Mouse (Mus musculus) C2C12 (cell line): ENCODE measurements around the gene C2cd4d. TPM values are rescaled to one million over a fixed set of nuclear protein-coding genes. Genes with fewer than 3 reads are reported as not detected.

ENCODE experiments used
- H3K27me3 ChIP-seq: one replicate; pipeline ENCODE4 v1.6.1; 2011; ENCODE audit not compliant: control insufficient read depth, insufficient read depth, insufficient read length
- H3K36me3 ChIP-seq: one replicate; pipeline ENCODE4 v1.6.1; 2011; ENCODE audit not compliant: control insufficient read depth, insufficient read depth
- H3K4me3 ChIP-seq: one replicate; pipeline ENCODE4 v1.5.1; 2011; ENCODE audit warnings: mild to moderate bottlenecking, control low read depth; ENCODE audit not compliant: poor library complexity, insufficient read depth, severe bottlenecking
- H3K79me2 ChIP-seq: one replicate; pipeline ENCODE4 v1.6.1; 2011; ENCODE audit not compliant: control insufficient read depth, insufficient read depth
- H3K79me3 ChIP-seq: one replicate; pipeline ENCODE4 v1.6.1; 2011; ENCODE audit warnings: low read depth, control low read depth
- H3ac ChIP-seq: one replicate; pipeline ENCODE3; 2011; ENCODE audit warnings: low read depth; ENCODE audit not compliant: control insufficient read depth, insufficient read length
- CEBPB ChIP-seq: IDR thresholded peaks from one replicate; pipeline ENCODE4 v1.6.1; 2011; ENCODE audit warnings: low read depth, mild to moderate bottlenecking, control low read depth, moderate library complexity
- CTCF ChIP-seq: IDR thresholded peaks from one replicate; pipeline ENCODE4 v1.5.1; 2011; ENCODE audit not compliant: control insufficient read depth, insufficient read depth, insufficient read length
- FOSL1 ChIP-seq: IDR thresholded peaks from one replicate; pipeline ENCODE4 v1.8.0; 2011; ENCODE audit warnings: mild to moderate bottlenecking, low read length; ENCODE audit not compliant: poor library complexity, insufficient read depth, severe bottlenecking
- MAX ChIP-seq: IDR thresholded peaks from one replicate; pipeline ENCODE4 v1.6.1; 2011; ENCODE audit warnings: mild to moderate bottlenecking, control low read depth
- MYOD1 ChIP-seq: IDR thresholded peaks from one replicate; pipeline ENCODE4 v1.6.1; 2011; ENCODE audit warnings: low read depth; ENCODE audit not compliant: control insufficient read depth, insufficient read length
- MYOG ChIP-seq: IDR thresholded peaks from one replicate; pipeline ENCODE4 v1.6.1; 2011; ENCODE audit not compliant: control insufficient read depth, insufficient read length; ENCODE audit errors: extremely low read depth
- USF1 ChIP-seq: IDR thresholded peaks from one replicate; pipeline ENCODE4 v1.6.1; 2011; ENCODE audit warnings: low read depth, mild to moderate bottlenecking, control low read depth, moderate library complexity
- polyA plus RNA-seq: library from polyadenylated mRNA; unstranded; fragments of >200 nt; fragmentation: generic; extraction: Trizol; gene quantifications from one replicate; pipeline ENCODE4 v1.2.1, GENCODE M21; 2012; ENCODE audit warnings: missing spikeins

Gene C2cd4d
- polyA plus RNA-seq, 1 experiment: not detected

- H3K4me3 ChIP-seq: no peak overlapping the region
- no peak overlapping the region for H3ac ChIP-seq
- no peaks in the 10 kb centered on the region for H3K36me3 ChIP-seq
- no peaks in the 10 kb centered on the region for H3K27me3 ChIP-seq
- no peaks in the 10 kb centered on the region for H3K79me3 ChIP-seq
- no peak for TF ChIP-seq USF1
- no peak for TF ChIP-seq MAX
- no peak for TF ChIP-seq CTCF
- TF ChIP-seq MYOG: no peak
- TF ChIP-seq FOSL1: no peak
- no peak for TF ChIP-seq MYOD1
- no peak for TF ChIP-seq CEBPB
- H3K79me2 ChIP-seq: no peaks in the 10 kb centered on the region
These were observed 18.1 kb upstream of the C2cd4d start for GRCm38 (mm10) chr3:94344182-94344581.

GRCm38 (mm10) chr3:94344897-94345296, 17.3 kb upstream of the C2cd4d start:
- Histone ChIP-seq H3K27me3 (no peaks in the 10 kb centered on the region), H3K79me2 (no peaks in the 10 kb centered on the region), H3K36me3 (no peaks in the 10 kb centered on the region), H3K4me3 (no peak overlapping the region), H3K79me3 (no peaks in the 10 kb centered on the region), H3ac (no peak overlapping the region)
- no peak for TF ChIP-seq FOSL1
- TF ChIP-seq MYOD1: no peak
- TF ChIP-seq CTCF: no peak
- no peak for TF ChIP-seq USF1
- no peak for TF ChIP-seq MYOG
- TF ChIP-seq CEBPB: no peak
- TF ChIP-seq MAX: no peak

- H3ac ChIP-seq: no peak overlapping the region
- TF ChIP-seq CTCF: no peak
- no peaks in the 10 kb centered on the region for H3K36me3 ChIP-seq
- H3K79me3 ChIP-seq: no peaks in the 10 kb centered on the region
- H3K27me3 ChIP-seq: no peaks in the 10 kb centered on the region
- H3K4me3 ChIP-seq: no peak overlapping the region
- H3K79me2 ChIP-seq: no peaks in the 10 kb centered on the region
These were observed 14.1 kb upstream of the C2cd4d start for GRCm38 (mm10) chr3:94348146-94348545.

DNA sequence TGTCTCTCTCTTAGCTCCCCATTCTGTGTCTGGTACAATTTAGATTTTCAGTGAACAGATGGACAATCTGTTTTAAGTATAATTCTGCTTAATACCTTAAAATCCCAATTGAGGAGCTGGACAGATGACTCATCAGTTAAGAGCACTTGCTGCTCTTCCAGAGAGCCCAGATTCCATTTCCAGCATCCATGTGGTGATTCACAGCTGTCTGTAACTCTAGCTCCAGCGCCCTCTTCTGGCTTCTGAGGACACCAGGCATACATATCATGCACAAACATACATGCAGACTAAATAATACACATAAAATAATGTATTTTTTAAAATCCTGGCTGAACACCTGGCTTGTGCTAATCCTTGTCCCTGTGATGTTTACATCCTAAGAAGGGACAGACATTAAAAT, 1.4 kb upstream of the C2cd4d start:
- no peaks in the 10 kb centered on the region for H3K36me3 ChIP-seq
- H3K79me2 ChIP-seq: no peaks in the 10 kb centered on the region
- no peak overlapping the region for H3ac ChIP-seq
- peaks cover 18% of the 10 kb centered on the region for H3K27me3 ChIP-seq
- TF ChIP-seq MAX (no peak), CTCF (no peak), CEBPB (no peak), MYOD1 (no peak), MYOG (no peak), FOSL1 (no peak), USF1 (no peak)
- H3K79me3 ChIP-seq: no peaks in the 10 kb centered on the region
- no peak overlapping the region for H3K4me3 ChIP-seq

DNA sequence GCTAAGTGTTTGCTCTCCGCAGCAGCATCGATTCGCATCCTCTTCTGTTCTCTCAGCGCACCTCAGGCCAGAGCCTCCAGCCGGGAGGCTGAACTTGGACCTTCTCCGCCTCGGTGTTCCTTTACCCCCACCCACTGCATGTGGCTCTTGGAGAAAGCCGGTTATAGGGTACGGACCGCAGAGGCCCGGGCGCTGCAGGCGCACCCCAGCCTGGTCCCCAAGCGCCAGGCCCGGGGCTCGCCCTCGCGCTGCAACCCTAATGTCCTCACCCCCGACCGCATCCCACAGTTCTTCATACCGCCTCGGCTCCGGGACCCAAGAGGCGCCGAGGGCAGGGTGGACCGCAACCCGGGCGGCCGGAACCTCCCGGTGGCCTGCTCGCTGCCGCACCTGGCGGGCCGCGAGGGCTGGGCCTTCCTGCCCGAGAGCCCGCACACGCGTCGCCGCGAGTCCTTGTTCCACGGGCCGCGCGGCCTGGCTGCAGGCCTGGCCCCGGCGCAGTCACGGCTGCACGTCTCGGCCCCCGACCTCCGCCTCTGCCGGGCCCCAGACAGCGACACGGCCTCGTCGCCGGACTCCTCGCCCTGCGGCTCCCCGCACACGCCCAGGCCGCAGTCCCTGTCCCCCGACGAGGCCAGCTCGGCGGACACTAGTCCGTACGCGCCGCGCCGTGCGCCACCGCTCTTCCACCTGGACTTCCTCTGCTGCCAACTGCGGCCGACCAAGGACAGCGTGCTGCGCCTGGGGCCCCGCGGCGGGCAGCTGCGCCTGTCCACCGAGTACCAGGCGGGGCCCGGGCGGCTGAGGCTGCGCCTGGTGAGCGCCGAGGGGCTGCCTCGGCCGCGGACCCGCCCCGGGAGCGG, 1.3 kb downstream of the C2cd4d start:
- Histone ChIP-seq H3K79me2 (no peaks in the 10 kb centered on the region), H3ac (no peak overlapping the region), H3K4me3 (no peak overlapping the region), H3K36me3 (no peaks in the 10 kb centered on the region), H3K27me3 (peaks cover 18% of the 10 kb centered on the region), H3K79me3 (no peaks in the 10 kb centered on the region)
- TF ChIP-seq MYOD1 (no peak), MYOG (no peak), CTCF (no peak), USF1 (no peak), FOSL1 (no peak), CEBPB (no peak), MAX (no peak)

DNA sequence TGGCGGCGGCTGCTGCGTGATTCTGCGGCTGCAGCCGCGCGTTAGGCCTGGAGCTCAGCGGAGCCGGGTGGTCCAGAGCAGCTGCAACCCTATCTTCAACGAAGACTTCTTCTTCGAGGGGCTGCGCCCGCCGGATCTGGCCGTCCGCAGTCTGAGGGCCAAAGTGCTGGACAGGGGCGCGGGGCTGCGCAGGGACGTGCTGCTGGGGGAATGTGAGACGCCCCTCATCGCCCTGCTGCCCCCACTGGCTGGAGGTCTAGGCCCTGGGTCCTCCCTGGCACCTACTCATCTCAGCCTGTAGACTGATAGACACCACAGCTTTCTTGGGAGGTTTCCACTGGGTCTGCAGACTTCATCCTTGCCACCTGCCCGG, 1.9 kb downstream of the C2cd4d start:
- no peaks in the 10 kb centered on the region for H3K79me2 ChIP-seq
- TF ChIP-seq CEBPB (no peak), USF1 (no peak), FOSL1 (no peak), MYOD1 (no peak), MYOG (no peak), CTCF (no peak), MAX (no peak)
- no peak overlapping the region for H3ac ChIP-seq
- no peaks in the 10 kb centered on the region for H3K79me3 ChIP-seq
- H3K36me3 ChIP-seq: no peaks in the 10 kb centered on the region
- H3K4me3 ChIP-seq: no peak overlapping the region
- peaks cover 18% of the 10 kb centered on the region for H3K27me3 ChIP-seq
